Mouse (Mus musculus) hindbrain, postnatal 0 days (tissue): ENCODE measurements at regions not wholly inside any gene's neighbourhood (a gene's known extent, or its start where the extent isn't known, plus 50 kb on each side); places are given as distances from the start of the nearest gene placed in this dataset.
"Not testable (repeated sequence)": the region's sequence is repeated elsewhere in the genome, so short reads cannot be mapped to it uniquely, and the experiment has no call there.

ENCODE experiments used
- ATAC-seq: fragments of 200-750 bp; cut with Nextera tagmentation; 2 replicates; pipeline ENCODE4 v1.8.0; 2017; ENCODE audit warnings: mild to moderate bottlenecking, moderate TSS enrichment, moderate library complexity
- DNase-seq: peaks from one replicate; pipeline ENCODE4 v3.0.0-alpha.2; 2015; ENCODE audit warnings: low spot score
- H3K27ac ChIP-seq: fragments of 300-500 bp; sonication (generic); 2 replicates; pipeline ENCODE4 v1.5.1; 2014; ENCODE audit warnings: mild to moderate bottlenecking
- H3K27me3 ChIP-seq: fragments of 300-500 bp; sonication (generic); 2 replicates; pipeline ENCODE4 v1.6.1; 2014; ENCODE audit warnings: low read length, mixed read lengths; ENCODE audit not compliant: insufficient read depth
- H3K36me3 ChIP-seq: fragments of 300-500 bp; sonication (generic); 2 replicates; pipeline ENCODE4 v1.6.1; 2014; ENCODE audit warnings: low read length, mixed read lengths; ENCODE audit not compliant: insufficient read depth
- H3K4me1 ChIP-seq: fragments of 300-500 bp; sonication (generic); 2 replicates; pipeline ENCODE4 v1.6.1; 2014; ENCODE audit warnings: antibody characterized with exemption, low read length, mixed read lengths; ENCODE audit not compliant: insufficient read depth
- H3K4me2 ChIP-seq: fragments of 300-500 bp; sonication (generic); 2 replicates; pipeline ENCODE4 v1.6.1; 2014; ENCODE audit warnings: low read depth, mild to moderate bottlenecking, low read length, moderate library complexity, mixed read lengths
- H3K4me3 ChIP-seq: fragments of 300-500 bp; sonication (generic); 2 replicates; pipeline ENCODE4 v1.5.1; 2014; ENCODE audit warnings: low read length
- H3K9ac ChIP-seq: fragments of 300-500 bp; sonication (generic); replicated peaks from 2 replicates; pipeline ENCODE4 v1.6.1; 2014; ENCODE audit warnings: mild to moderate bottlenecking, low read length, moderate library complexity, mixed read lengths
- H3K9me3 ChIP-seq: fragments of 300-500 bp; sonication (generic); 2 replicates; pipeline ENCODE4 v1.6.1; 2016; ENCODE audit warnings: low read length, mixed read lengths
- CTCF ChIP-seq: IDR thresholded peaks from 2 replicates; pipeline ENCODE4 v1.5.1; 2016; ENCODE audit warnings: antibody characterized with exemption, control low read depth, low read depth
- WGBS: fragments of 180-500 bp; shearing (Covaris S2); extraction: QIAGEN DNeasy Blood & Tissue Kit; methylation state at CpG from one replicate; pipeline ENCODE4 v1.1.7; 2014; 5-methylcytosine and 5-hydroxymethylcytosine counted together

- H3K9ac ChIP-seq = peak overlapping the region; percentile 67
- ATAC-seq (peak; percentile 100), DNase-seq (peak; percentile 35)
- H3K4me2 ChIP-seq = peak overlapping the region; percentile 41; the same call in 1 of the 2 replicates
- not testable (repeated sequence) for H3K9me3 ChIP-seq, H3K36me3 ChIP-seq, H3K27me3 ChIP-seq, H3K4me1 ChIP-seq
- H3K27ac ChIP-seq = peak overlapping the region; percentile 77
- WGBS = 16% methylated on average over 56 of the region's 64 CpGs
- H3K4me3 ChIP-seq = peak overlapping the region; percentile 53
- TF ChIP-seq CTCF = peak; percentile 56
Observed at GRCm38 (mm10) chr8:20550054-20550778, 64.5 kb upstream of the Gm21119 start.

DNA sequence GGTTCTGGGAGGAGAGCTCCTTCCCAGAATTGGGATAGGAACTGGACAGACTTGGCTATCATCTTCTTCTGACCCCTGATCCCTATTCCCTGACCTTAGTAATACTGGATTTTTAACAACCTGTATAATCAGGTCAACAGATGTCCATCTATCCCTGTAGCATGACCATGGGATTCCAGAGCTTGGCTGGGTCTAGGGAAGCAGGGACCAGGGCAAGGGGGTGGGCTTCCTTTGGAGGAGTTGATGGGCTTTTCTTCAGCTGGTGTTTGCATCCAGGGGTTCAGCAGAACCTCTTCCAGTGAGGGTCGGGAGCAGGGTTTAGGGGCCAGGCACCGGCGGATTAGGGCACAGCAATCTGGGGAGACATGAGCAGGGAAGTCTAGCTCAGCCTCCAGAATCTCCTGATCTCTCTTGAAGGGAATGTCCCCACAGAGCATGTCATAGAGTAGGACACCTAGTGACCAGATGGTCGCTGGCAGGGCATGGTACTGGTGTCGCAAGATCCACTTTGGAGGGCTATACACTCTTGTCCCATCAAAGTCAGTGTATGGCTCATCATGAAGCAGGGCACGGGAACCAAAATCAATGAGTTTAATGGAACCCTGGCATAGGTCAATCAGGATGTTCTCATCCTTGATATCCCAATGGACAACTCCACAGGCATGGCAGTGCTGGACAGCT is 58.1 kb upstream of the Gm21119 start:
- not testable (repeated sequence) for DNase-seq, H3K4me3 ChIP-seq, H3K9me3 ChIP-seq, H3K4me2 ChIP-seq, H3K36me3 ChIP-seq, H3K27me3 ChIP-seq, H3K4me1 ChIP-seq, H3K9ac ChIP-seq, H3K27ac ChIP-seq
- ATAC-seq = peak; percentile 61
- no CpG with 5 or more reads among the region's 6 CpGs for WGBS

GRCm38 (mm10) chr8:20557184-20557583 is 57.5 kb upstream of the Gm21119 start:
- not testable (repeated sequence) for H3K27ac ChIP-seq, DNase-seq, H3K4me1 ChIP-seq, H3K4me3 ChIP-seq, H3K9ac ChIP-seq, H3K9me3 ChIP-seq, H3K27me3 ChIP-seq, H3K36me3 ChIP-seq
- peak overlapping the region; percentile 27; the same call in 1 of the 2 replicates for H3K4me2 ChIP-seq
- WGBS = 86% methylated on average over 7 of the region's 8 CpGs
- peak; percentile 77 for ATAC-seq

DNA sequence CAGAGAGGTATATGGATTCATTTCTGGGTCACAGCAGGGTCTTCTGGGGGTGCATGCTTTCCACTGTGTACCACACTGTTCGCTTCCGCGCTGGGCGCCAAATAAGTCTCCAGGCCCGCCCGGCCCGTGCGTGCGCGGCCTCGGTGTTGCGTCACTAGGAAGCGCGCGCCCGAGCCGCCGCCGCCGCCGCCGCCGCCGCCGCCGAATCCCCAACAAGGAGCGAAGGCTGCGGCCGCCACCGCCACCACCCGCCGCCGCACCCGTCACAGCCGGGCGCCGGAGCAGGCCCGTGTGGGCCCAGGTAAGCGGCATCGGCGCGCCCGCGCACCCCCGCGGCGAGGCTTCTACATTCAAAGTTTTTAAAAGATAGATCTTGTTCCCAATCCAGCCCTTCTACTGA is 57.1 kb upstream of the Gm21119 start:
- 54% methylated on average over 42 of the region's 47 CpGs for WGBS
- not testable (repeated sequence) for H3K27me3 ChIP-seq, H3K27ac ChIP-seq, DNase-seq, H3K36me3 ChIP-seq, H3K9ac ChIP-seq, H3K4me1 ChIP-seq, H3K9me3 ChIP-seq
- ATAC-seq = peak; percentile 98
- peak overlapping the region; percentile 27; the same call in 1 of the 2 replicates for H3K4me2 ChIP-seq
- H3K4me3 ChIP-seq = 0 out of 2 replicates have a peak overlapping the region, but pooled peaks have one; percentile 21
